ENCODE assay signal across 16 mouse cellular contexts in genomic region chr9:71684772-71685171, GRCm38 (mm10).
"Had no signal": no experiment of that assay in that cellular context is flagged by ENCODE, and none has a peak within 500 bp of the region (broad histone marks: within the 10 kb centered on the region; RNA-seq: fewer than 3 reads in every experiment).

No protein-coding gene starts in this region.

- H3K27ac ChIP-seq: limb, embryonic 13.5 days; liver, embryonic 15.5 days; macrophage; midbrain, embryonic 15.5 days; neural tube, embryonic 12.5 days had no signal

- H3K4me2 ChIP-seq: limb, embryonic 13.5 days; liver, embryonic 11.5 days; liver, embryonic 15.5 days; lung, embryonic 14.5 days; midbrain, embryonic 11.5 days; midbrain, embryonic 15.5 days; neural tube, embryonic 12.5 days had no signal

- H3K4me3 ChIP-seq: limb, embryonic 13.5 days; liver, embryonic 15.5 days; megakaryocyte, embryonic 14.5 days; midbrain, embryonic 15.5 days; neural tube, embryonic 12.5 days had no signal

- H3K27me3 ChIP-seq: limb, embryonic 13.5 days; liver, embryonic 15.5 days; midbrain, embryonic 15.5 days; neural tube, embryonic 12.5 days had no signal

- H3K9me3 ChIP-seq: limb, embryonic 13.5 days; liver, embryonic 15.5 days; midbrain, embryonic 15.5 days; neural tube, embryonic 12.5 days had no signal

- H3K9ac ChIP-seq: limb, embryonic 13.5 days; liver, embryonic 15.5 days; lung, embryonic 14.5 days; midbrain, embryonic 15.5 days; neural tube, embryonic 12.5 days had no signal

- H3K4me1 ChIP-seq: midbrain, embryonic 15.5 days; neural tube, embryonic 12.5 days had no signal

- H3K36me3 ChIP-seq: limb, embryonic 13.5 days; liver, embryonic 15.5 days; midbrain, embryonic 15.5 days; neural tube, embryonic 12.5 days had no signal

- DNase-seq: kidney, adult 8-10 months; kidney, postnatal 25 days; left cerebral cortex, postnatal 4 days; lung, embryonic 14.5 days; lung, postnatal 10 days; right cerebral cortex, postnatal 4 days; spleen, adult 18-20 months; thymus, postnatal 36 days had no signal

- ATAC-seq: midbrain, embryonic 15.5 days had no signal
